Mouse (Mus musculus) layer of hippocampus, adult 9-11 months (tissue): ENCODE results near the gene Rpl36a.

ENCODE experiments used
- DNase-seq: peaks from one replicate; pipeline ENCODE4 v3.0.0; 2022

Rpl36a gene

GRCm38 (mm10) chrX:134600659-134601379, 15.4 kb downstream of the Rpl36a start, which contains the start of the genes Gla and Hnrnph2:
TSS of gene Gla (minus strand) at chrX:134601125.
TSS of gene Hnrnph2 (plus strand) at chrX:134601179.
- peak; percentile 97 for DNase-seq

- DNase-seq: peak; percentile 24
Observed at GRCm38 (mm10) chrX:134601380-134602120, 16.1 kb downstream of the Rpl36a start.

- DNase-seq: no peak
Observed at GRCm38 (mm10) chrX:134609472-134609871, 24.0 kb downstream of the Rpl36a start.

GRCm38 (mm10) chrX:134610984-134611383, 25.5 kb downstream of the Rpl36a start:
- no peak for DNase-seq

- peak; percentile 11 for DNase-seq
Observed at GRCm38 (mm10) chrX:134612285-134612959, 27.0 kb downstream of the Rpl36a start.

GRCm38 (mm10) chrX:134614306-134614705, 28.9 kb downstream of the Rpl36a start:
- no peak for DNase-seq

- no peak for DNase-seq
Observed at GRCm38 (mm10) chrX:134619695-134620094, 34.2 kb downstream of the Rpl36a start.

GRCm38 (mm10) chrX:134620254-134620865, 34.9 kb downstream of the Rpl36a start:
- no peak for DNase-seq

- DNase-seq: no peak
Observed at GRCm38 (mm10) chrX:134621685-134622084, 36.2 kb downstream of the Rpl36a start.

GRCm38 (mm10) chrX:134623350-134623749, 37.9 kb downstream of the Rpl36a start:
- DNase-seq: no peak

GRCm38 (mm10) chrX:134628200-134628599, 42.7 kb downstream of the Rpl36a start:
- DNase-seq: no peak

GRCm38 (mm10) chrX:134632710-134633109, 47.3 kb downstream of the Rpl36a start:
- DNase-seq: no peak

GRCm38 (mm10) chrX:134635111-134635510, 49.7 kb downstream of the Rpl36a start:
- DNase-seq: no peak

GRCm38 (mm10) chrX:134635860-134636259, 50.4 kb downstream of the Rpl36a start:
- no peak for DNase-seq
